Mouse (Mus musculus): ENCODE measurements around the gene Slc9a6. TPM values are rescaled to one million over a fixed set of nuclear protein-coding genes. Genes with fewer than 3 reads are reported as not detected.

Slc9a6 gene
- polyA plus RNA-seq, 1 experiment from 2014 or later = 14.0 TPM

GRCm38 (mm10) chrX:56677736-56678135, 68.2 kb downstream of the Slc9a6 start:
- WGBS = 83% methylated on average over 6 of the region's 6 CpGs

GRCm38 (mm10) chrX:56679066-56679465, 69.5 kb downstream of the Slc9a6 start:
- no peak overlapping the region for H3K4me2 ChIP-seq (replicated peaks; ENCODE audit: low read depth, low read length)
- no peaks in the 10 kb centered on the region for H3K27me3 ChIP-seq (ENCODE audit: control insufficient read depth, insufficient read depth, low read length)
- no peak overlapping the region for H3K27ac ChIP-seq (ENCODE audit: low read depth, low read length)
- WGBS = 76% methylated on average over 6 of the region's 6 CpGs
- no peaks in the 10 kb centered on the region for H3K9me3 ChIP-seq (ENCODE audit: control insufficient read depth, low read length)
- H3K4me1 ChIP-seq (replicated peaks; ENCODE audit: control insufficient read depth, insufficient read depth, low read length) = no peaks in the 10 kb centered on the region
- no peak for DNase-seq (ENCODE audit: low spot score)
- no peak overlapping the region for H3K4me3 ChIP-seq (ENCODE audit: low read depth, low read length)
- H3K36me3 ChIP-seq (ENCODE audit: control insufficient read depth, insufficient read depth, low read length) = no peaks in the 10 kb centered on the region
- H3K9ac ChIP-seq (ENCODE audit: low read depth, low read length) = no peak overlapping the region
- ATAC-seq (ENCODE audit: low FRiP score) = no peak

More at GRCm38 (mm10) chrX:56677736-56678135, 68.2 kb downstream of the Slc9a6 start:
- Histone ChIP-seq H3K27ac (ENCODE audit: low read depth, low read length) (no peak overlapping the region), H3K4me2 (replicated peaks; ENCODE audit: low read depth, low read length) (no peak overlapping the region), H3K9ac (ENCODE audit: low read depth, low read length) (no peak overlapping the region), H3K27me3 (ENCODE audit: control insufficient read depth, insufficient read depth, low read length) (no peaks in the 10 kb centered on the region), H3K4me1 (replicated peaks; ENCODE audit: control insufficient read depth, insufficient read depth, low read length) (no peaks in the 10 kb centered on the region), H3K36me3 (ENCODE audit: control insufficient read depth, insufficient read depth, low read length) (no peaks in the 10 kb centered on the region), H3K4me3 (ENCODE audit: low read depth, low read length) (no peak overlapping the region), H3K9me3 (ENCODE audit: control insufficient read depth, low read length) (no peaks in the 10 kb centered on the region)
- ATAC-seq (ENCODE audit: low FRiP score) = no peak
- DNase-seq (ENCODE audit: low spot score) = no peak

DNA sequence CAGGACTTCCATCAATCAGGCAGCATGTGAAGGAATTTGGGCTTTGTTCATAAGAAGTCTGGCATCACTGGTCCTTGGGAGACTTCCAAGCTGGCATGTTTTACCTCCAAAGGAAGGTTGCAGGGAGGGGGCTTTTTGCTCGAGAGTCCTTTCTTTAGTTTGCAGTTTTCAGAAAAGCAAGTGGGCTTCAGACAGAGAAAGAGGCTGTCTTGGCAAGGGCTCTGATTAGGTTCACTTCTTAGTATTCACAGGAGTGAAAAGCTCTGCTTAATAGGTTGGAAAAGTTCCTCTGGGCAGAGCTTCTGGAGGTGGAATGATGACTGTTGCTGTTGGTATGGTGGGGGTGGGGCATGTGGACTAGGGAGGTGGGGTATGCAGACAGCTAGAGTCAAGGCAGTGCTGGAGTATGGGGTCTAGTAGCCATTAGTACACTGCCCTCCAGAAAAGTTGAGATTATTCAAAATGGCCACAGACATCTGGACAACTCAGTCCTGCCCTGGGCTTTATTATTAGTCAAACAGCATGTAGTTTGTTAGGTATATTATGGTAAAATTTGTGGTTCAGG, 72.7 kb downstream of the Slc9a6 start:
- Histone ChIP-seq H3K9me3 (ENCODE audit: control insufficient read depth, low read length) (no peaks in the 10 kb centered on the region), H3K36me3 (ENCODE audit: control insufficient read depth, insufficient read depth, low read length) (no peaks in the 10 kb centered on the region), H3K27ac (ENCODE audit: low read depth, low read length) (no peak overlapping the region), H3K4me1 (replicated peaks; ENCODE audit: control insufficient read depth, insufficient read depth, low read length) (no peaks in the 10 kb centered on the region), H3K4me2 (replicated peaks; ENCODE audit: low read depth, low read length) (no peak overlapping the region), H3K27me3 (ENCODE audit: control insufficient read depth, insufficient read depth, low read length) (no peaks in the 10 kb centered on the region), H3K4me3 (ENCODE audit: low read depth, low read length) (no peak overlapping the region), H3K9ac (ENCODE audit: low read depth, low read length) (no peak overlapping the region)
- ATAC-seq (ENCODE audit: low FRiP score) (no peak), DNase-seq (ENCODE audit: low spot score) (no peak)
- 50% methylated on average over 1 of the region's 1 CpGs for WGBS

- Histone ChIP-seq H3K27ac (ENCODE audit: low read depth, low read length) (no peak overlapping the region), H3K4me1 (replicated peaks; ENCODE audit: control insufficient read depth, insufficient read depth, low read length) (no peaks in the 10 kb centered on the region), H3K9me3 (ENCODE audit: control insufficient read depth, low read length) (no peaks in the 10 kb centered on the region), H3K36me3 (ENCODE audit: control insufficient read depth, insufficient read depth, low read length) (no peaks in the 10 kb centered on the region), H3K27me3 (ENCODE audit: control insufficient read depth, insufficient read depth, low read length) (no peaks in the 10 kb centered on the region), H3K4me2 (replicated peaks; ENCODE audit: low read depth, low read length) (no peak overlapping the region), H3K4me3 (ENCODE audit: low read depth, low read length) (no peak overlapping the region), H3K9ac (ENCODE audit: low read depth, low read length) (no peak overlapping the region)
- ATAC-seq (ENCODE audit: low FRiP score) (no peak), DNase-seq (ENCODE audit: low spot score) (no peak)
- 85% methylated on average over 10 of the region's 10 CpGs for WGBS
Observed at GRCm38 (mm10) chrX:56683521-56683920, 74.0 kb downstream of the Slc9a6 start.

DNA sequence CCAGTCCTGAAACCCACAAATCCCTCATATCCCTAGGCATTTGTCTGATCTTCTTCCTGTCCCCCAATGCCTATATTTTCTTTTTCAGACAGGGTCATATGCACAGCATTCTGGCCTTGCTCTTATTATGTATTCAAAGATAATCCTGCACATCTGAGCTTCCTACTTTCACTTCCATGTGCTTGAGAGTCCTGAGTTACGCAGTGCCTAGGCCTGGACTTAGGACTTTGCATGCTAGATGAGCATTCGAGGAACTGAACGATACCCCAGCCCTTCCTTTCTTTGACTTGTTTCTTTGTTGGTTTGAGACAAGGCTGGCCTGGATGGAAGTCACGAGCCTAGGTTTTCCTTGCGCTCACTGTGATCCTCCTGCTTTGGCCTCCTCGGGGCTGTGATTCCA, 83.0 kb downstream of the Slc9a6 start:
- no peaks in the 10 kb centered on the region for H3K9me3 ChIP-seq (ENCODE audit: control insufficient read depth, low read length)
- H3K36me3 ChIP-seq (ENCODE audit: control insufficient read depth, insufficient read depth, low read length) = no peaks in the 10 kb centered on the region
- no peak overlapping the region for H3K9ac ChIP-seq (ENCODE audit: low read depth, low read length)
- no peak for ATAC-seq (ENCODE audit: low FRiP score)
- no peak overlapping the region for H3K4me3 ChIP-seq (ENCODE audit: low read depth, low read length)
- no peak for DNase-seq (ENCODE audit: low spot score)
- no peaks in the 10 kb centered on the region for H3K27me3 ChIP-seq (ENCODE audit: control insufficient read depth, insufficient read depth, low read length)
- H3K4me1 ChIP-seq (replicated peaks; ENCODE audit: control insufficient read depth, insufficient read depth, low read length) = no peaks in the 10 kb centered on the region
- H3K4me2 ChIP-seq (replicated peaks; ENCODE audit: low read depth, low read length) = no peak overlapping the region
- H3K27ac ChIP-seq (ENCODE audit: low read depth, low read length) = no peak overlapping the region
- 88% methylated on average over 6 of the region's 6 CpGs for WGBS

DNA sequence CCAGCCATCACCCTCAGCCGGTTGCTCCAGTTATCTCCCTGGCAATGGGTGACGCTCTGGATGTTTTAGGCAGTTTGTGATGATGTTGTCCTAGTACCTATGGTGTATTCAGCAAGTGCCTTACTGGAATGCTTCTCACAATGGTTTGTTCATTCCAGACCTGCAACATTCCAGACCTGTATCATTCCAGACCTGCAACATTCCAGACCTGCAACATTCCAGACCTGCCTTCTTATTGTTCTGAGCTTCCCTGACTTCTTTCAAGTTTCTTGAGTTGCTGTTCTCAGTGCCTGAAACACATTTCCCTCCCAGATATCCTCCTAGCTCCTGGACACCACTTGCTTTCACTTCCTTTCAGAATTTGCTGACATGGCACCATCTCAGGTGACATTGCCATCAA, 85.0 kb downstream of the Slc9a6 start:
- ATAC-seq (ENCODE audit: low FRiP score) = no peak
- DNase-seq (ENCODE audit: low spot score) = no peak
- Histone ChIP-seq H3K9ac (ENCODE audit: low read depth, low read length) (no peak overlapping the region), H3K36me3 (ENCODE audit: control insufficient read depth, insufficient read depth, low read length) (no peaks in the 10 kb centered on the region), H3K4me3 (ENCODE audit: low read depth, low read length) (no peak overlapping the region), H3K4me1 (replicated peaks; ENCODE audit: control insufficient read depth, insufficient read depth, low read length) (no peaks in the 10 kb centered on the region), H3K27ac (ENCODE audit: low read depth, low read length) (no peak overlapping the region), H3K27me3 (ENCODE audit: control insufficient read depth, insufficient read depth, low read length) (no peaks in the 10 kb centered on the region), H3K4me2 (replicated peaks; ENCODE audit: low read depth, low read length) (no peak overlapping the region), H3K9me3 (ENCODE audit: control insufficient read depth, low read length) (no peaks in the 10 kb centered on the region)
- WGBS = 84% methylated on average over 2 of the region's 2 CpGs

DNA sequence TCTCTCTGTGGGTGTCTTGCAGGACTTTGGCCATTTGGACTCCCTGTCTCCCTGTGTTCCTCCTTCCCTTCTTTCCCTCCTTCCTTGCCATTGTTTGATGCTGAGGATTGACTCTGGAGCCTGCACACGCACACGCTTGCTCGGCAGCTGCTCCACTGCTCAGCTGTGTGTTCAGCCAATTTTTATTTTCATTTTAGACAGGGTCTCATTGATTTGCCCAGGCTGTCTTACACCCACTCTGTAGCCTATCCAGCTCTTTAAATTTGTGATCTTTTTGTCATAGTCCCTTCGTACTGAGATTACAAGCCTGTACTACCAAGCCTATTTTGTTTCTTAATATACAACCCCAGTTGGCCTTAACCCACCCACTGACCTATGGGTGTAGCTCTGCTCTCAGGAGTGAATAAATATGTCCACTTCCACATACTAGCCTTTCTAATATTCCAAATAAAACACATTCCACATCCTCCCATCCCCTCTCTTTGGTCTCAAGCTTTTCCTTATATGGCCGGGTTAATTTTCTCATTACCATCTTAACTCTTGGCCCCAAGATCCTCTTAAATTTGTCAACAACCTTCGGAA, 87.7 kb downstream of the Slc9a6 start:
- no peak for ATAC-seq (ENCODE audit: low FRiP score)
- H3K4me2 ChIP-seq (replicated peaks; ENCODE audit: low read depth, low read length) = no peak overlapping the region
- H3K9ac ChIP-seq (ENCODE audit: low read depth, low read length) = no peak overlapping the region
- H3K36me3 ChIP-seq (ENCODE audit: control insufficient read depth, insufficient read depth, low read length) = no peaks in the 10 kb centered on the region
- no peaks in the 10 kb centered on the region for H3K4me1 ChIP-seq (replicated peaks; ENCODE audit: control insufficient read depth, insufficient read depth, low read length)
- H3K4me3 ChIP-seq (ENCODE audit: low read depth, low read length) = no peak overlapping the region
- WGBS = 85% methylated on average over 6 of the region's 6 CpGs
- no peaks in the 10 kb centered on the region for H3K9me3 ChIP-seq (ENCODE audit: control insufficient read depth, low read length)
- DNase-seq (ENCODE audit: low spot score) = no peak
- H3K27ac ChIP-seq (ENCODE audit: low read depth, low read length) = no peak overlapping the region
- no peaks in the 10 kb centered on the region for H3K27me3 ChIP-seq (ENCODE audit: control insufficient read depth, insufficient read depth, low read length)

GRCm38 (mm10) chrX:56697886-56698285, 88.3 kb downstream of the Slc9a6 start:
- H3K27me3 ChIP-seq (ENCODE audit: control insufficient read depth, insufficient read depth, low read length) = no peaks in the 10 kb centered on the region
- ATAC-seq (ENCODE audit: low FRiP score) (no peak), DNase-seq (ENCODE audit: low spot score) (no peak)
- no peaks in the 10 kb centered on the region for H3K9me3 ChIP-seq (ENCODE audit: control insufficient read depth, low read length)
- H3K36me3 ChIP-seq (ENCODE audit: control insufficient read depth, insufficient read depth, low read length) = no peaks in the 10 kb centered on the region
- H3K4me1 ChIP-seq (replicated peaks; ENCODE audit: control insufficient read depth, insufficient read depth, low read length) = no peaks in the 10 kb centered on the region
- no peak overlapping the region for H3K4me3 ChIP-seq (ENCODE audit: low read depth, low read length)
- H3K27ac ChIP-seq (ENCODE audit: low read depth, low read length) = no peak overlapping the region
- H3K4me2 ChIP-seq (replicated peaks; ENCODE audit: low read depth, low read length) = no peak overlapping the region
- no peak overlapping the region for H3K9ac ChIP-seq (ENCODE audit: low read depth, low read length)
- WGBS = 89% methylated on average over 4 of the region's 4 CpGs

DNA sequence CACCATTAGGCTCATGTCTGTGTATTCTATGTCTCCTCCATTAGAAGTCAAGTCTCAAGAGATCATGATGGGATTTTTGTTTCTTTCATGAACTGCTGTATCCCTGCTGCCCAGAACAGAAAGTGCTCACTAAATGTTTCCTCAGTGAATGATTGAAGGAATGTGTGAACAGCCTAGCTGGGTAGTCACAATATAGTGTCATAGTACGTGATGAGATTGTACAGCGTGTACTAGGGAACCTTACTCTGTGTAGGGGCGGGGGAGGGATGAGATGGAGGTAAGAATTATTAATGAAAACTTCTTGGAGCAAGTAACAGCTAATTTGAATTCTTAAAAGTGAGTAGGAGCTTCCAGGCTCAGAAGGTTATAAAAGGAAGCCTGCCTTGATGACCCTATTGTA, 91.7 kb downstream of the Slc9a6 start:
- DNase-seq (ENCODE audit: low spot score) (no peak), ATAC-seq (ENCODE audit: low FRiP score) (no peak)
- Histone ChIP-seq H3K4me3 (ENCODE audit: low read depth, low read length) (no peak overlapping the region), H3K9me3 (ENCODE audit: control insufficient read depth, low read length) (no peaks in the 10 kb centered on the region), H3K27me3 (ENCODE audit: control insufficient read depth, insufficient read depth, low read length) (no peaks in the 10 kb centered on the region), H3K4me2 (replicated peaks; ENCODE audit: low read depth, low read length) (no peak overlapping the region), H3K36me3 (ENCODE audit: control insufficient read depth, insufficient read depth, low read length) (no peaks in the 10 kb centered on the region), H3K4me1 (replicated peaks; ENCODE audit: control insufficient read depth, insufficient read depth, low read length) (no peaks in the 10 kb centered on the region), H3K9ac (ENCODE audit: low read depth, low read length) (no peak overlapping the region), H3K27ac (ENCODE audit: low read depth, low read length) (no peak overlapping the region)
- 83% methylated on average over 3 of the region's 3 CpGs for WGBS
